Mouse (Mus musculus) hindbrain, embryonic 16.5 days (tissue): ENCODE results near the gene Rccd1. TPM values are rescaled to one million over a fixed set of nuclear protein-coding genes. Genes with fewer than 3 reads are reported as not detected.

Source experiments
- ATAC-seq: fragments of 200-750 bp; cut with Nextera tagmentation; 2 replicates; pipeline ENCODE4 v1.8.0; 2017; ENCODE audit warnings: moderate TSS enrichment, moderate library complexity
- H3K27ac ChIP-seq: fragments of 300-500 bp; sonication (generic); 2 replicates; pipeline ENCODE4 v1.5.1; 2014; ENCODE audit warnings: low read depth, mild to moderate bottlenecking, control low read depth, low read length, moderate library complexity
- H3K27me3 ChIP-seq: fragments of 300-500 bp; sonication (generic); replicated peaks from 2 replicates; pipeline ENCODE4 v1.6.1; 2014; ENCODE audit warnings: low read length; ENCODE audit not compliant: control insufficient read depth, insufficient read depth
- H3K36me3 ChIP-seq: fragments of 300-500 bp; sonication (generic); 2 replicates; pipeline ENCODE4 v1.6.1; 2014; ENCODE audit warnings: mild to moderate bottlenecking, low read length, moderate library complexity, mixed read lengths; ENCODE audit not compliant: control insufficient read depth, insufficient read depth
- H3K4me1 ChIP-seq: fragments of 300-500 bp; sonication (generic); 2 replicates; pipeline ENCODE4 v1.6.1; 2014; ENCODE audit warnings: low read depth, low read length; ENCODE audit not compliant: control insufficient read depth, insufficient read depth
- H3K4me2 ChIP-seq: fragments of 300-500 bp; sonication (generic); 2 replicates; pipeline ENCODE4 v1.6.1; 2014; ENCODE audit warnings: mild to moderate bottlenecking, low read length, control low read depth, moderate library complexity
- H3K4me3 ChIP-seq: fragments of 300-500 bp; sonication (generic); 2 replicates; pipeline ENCODE4 v1.5.1; 2014; ENCODE audit warnings: mild to moderate bottlenecking, low read length, control low read depth, moderate library complexity
- H3K9ac ChIP-seq: fragments of 300-500 bp; sonication (generic); 2 replicates; pipeline ENCODE4 v1.6.1; 2014; ENCODE audit warnings: low read depth, mild to moderate bottlenecking, control low read depth, low read length, moderate library complexity
- H3K9me3 ChIP-seq: fragments of 300-500 bp; sonication (generic); 2 replicates; pipeline ENCODE4 v1.6.1; 2014; ENCODE audit warnings: mild to moderate bottlenecking, low read length, moderate library complexity; ENCODE audit not compliant: control insufficient read depth
- WGBS: fragments of 180-500 bp; shearing (Covaris S2); extraction: QIAGEN DNeasy Blood & Tissue Kit; methylation state at CpG from one replicate; pipeline ENCODE4 v1.1.7; 2014; 5-methylcytosine and 5-hydroxymethylcytosine counted together
- polyA plus RNA-seq: library from polyadenylated mRNA; unstranded; fragments of >200 nt; fragmentation: Nextera tagmentation; extraction: Ambion mirVana; gene quantifications from 2 replicates; pipeline ENCODE4 v1.2.1, GENCODE M21; 2015

The Rccd1 gene
- polyA plus RNA-seq, 1 experiment from 2014 or later: 11.5 TPM

- no peaks in the 10 kb centered on the region for H3K27me3 ChIP-seq
- peaks cover 36% of the 10 kb centered on the region for H3K36me3 ChIP-seq
- no peaks in the 10 kb centered on the region for H3K9me3 ChIP-seq
- WGBS: 21% methylated on average over 8 of the region's 8 CpGs
- H3K4me3 ChIP-seq: peak overlapping the region; percentile 69
- peak overlapping the region; percentile 95 for H3K27ac ChIP-seq
- peak overlapping the region; percentile 87 for H3K4me2 ChIP-seq
- peaks cover 20% of the 10 kb centered on the region for H3K4me1 ChIP-seq
- no peak for ATAC-seq
- peak overlapping the region; percentile 78 for H3K9ac ChIP-seq
These were observed 918 bp downstream of the Rccd1 start for GRCm38 (mm10) chr7:80323336-80323735.

GRCm38 (mm10) chr7:80319846-80320496 lies 4.3 kb downstream of the Rccd1 start:
- no peaks in the 10 kb centered on the region for H3K9me3 ChIP-seq
- no peaks in the 10 kb centered on the region for H3K27me3 ChIP-seq
- no peak for ATAC-seq
- no peak overlapping the region for H3K4me3 ChIP-seq
- peaks cover 17% of the 10 kb centered on the region for H3K4me1 ChIP-seq
- no peak overlapping the region for H3K27ac ChIP-seq
- 80% methylated on average over 19 of the region's 19 CpGs for WGBS
- peaks cover 12% of the 10 kb centered on the region for H3K36me3 ChIP-seq
- no peak overlapping the region for H3K4me2 ChIP-seq
- H3K9ac ChIP-seq: no peak overlapping the region

- WGBS: 91% methylated on average over 4 of the region's 4 CpGs
- ATAC-seq: no peak
- H3K36me3 ChIP-seq: peaks cover 15% of the 10 kb centered on the region
- H3K4me3 ChIP-seq: no peak overlapping the region
- H3K27me3 ChIP-seq: no peaks in the 10 kb centered on the region
- no peaks in the 10 kb centered on the region for H3K9me3 ChIP-seq
- H3K4me2 ChIP-seq: no peak overlapping the region
- peaks cover 16% of the 10 kb centered on the region for H3K4me1 ChIP-seq
- no peak overlapping the region for H3K27ac ChIP-seq
- no peak overlapping the region for H3K9ac ChIP-seq
These were observed 5.6 kb downstream of the Rccd1 start for GRCm38 (mm10) chr7:80318670-80319069.

GRCm38 (mm10) chr7:80317439-80318115 lies 6.7 kb downstream of the Rccd1 start:
- Histone ChIP-seq H3K27me3 (no peaks in the 10 kb centered on the region), H3K4me2 (no peak overlapping the region), H3K4me1 (peaks cover 6% of the 10 kb centered on the region; the same call in 1 of the 2 replicates), H3K9ac (no peak overlapping the region), H3K4me3 (no peak overlapping the region), H3K27ac (no peak overlapping the region), H3K36me3 (peaks cover 18% of the 10 kb centered on the region), H3K9me3 (no peaks in the 10 kb centered on the region)
- no peak for ATAC-seq
- WGBS: 68% methylated on average over 1 of the region's 1 CpGs

- no peak overlapping the region for H3K9ac ChIP-seq
- H3K27me3 ChIP-seq: no peaks in the 10 kb centered on the region
- peaks cover 16% of the 10 kb centered on the region for H3K36me3 ChIP-seq
- H3K27ac ChIP-seq: no peak overlapping the region
- 91% methylated on average over 2 of the region's 2 CpGs for WGBS
- H3K4me2 ChIP-seq: no peak overlapping the region
- H3K4me1 ChIP-seq: no peaks in the 10 kb centered on the region
- no peak for ATAC-seq
- no peaks in the 10 kb centered on the region for H3K9me3 ChIP-seq
- no peak overlapping the region for H3K4me3 ChIP-seq
These were observed 8.5 kb downstream of the Rccd1 start for GRCm38 (mm10) chr7:80315733-80316132.

GRCm38 (mm10) chr7:80310771-80311170 lies 13.5 kb downstream of the Rccd1 start:
- ATAC-seq: no peak

GRCm38 (mm10) chr7:80307766-80308165 lies 16.5 kb downstream of the Rccd1 start:
- Histone ChIP-seq H3K4me1 (no peaks in the 10 kb centered on the region), H3K27ac (no peak overlapping the region), H3K4me3 (no peak overlapping the region), H3K36me3 (peaks cover 2% of the 10 kb centered on the region; the same call in 1 of the 2 replicates), H3K9ac (no peak overlapping the region), H3K27me3 (no peaks in the 10 kb centered on the region), H3K9me3 (no peaks in the 10 kb centered on the region), H3K4me2 (no peak overlapping the region)
- no peak for ATAC-seq
- 93% methylated on average over 3 of the region's 3 CpGs for WGBS

More at GRCm38 (mm10) chr7:80310771-80311170, 13.5 kb downstream of the Rccd1 start:
- WGBS: 77% methylated on average over 7 of the region's 7 CpGs
- no peak overlapping the region for H3K4me2 ChIP-seq
- H3K9ac ChIP-seq: no peak overlapping the region
- no peaks in the 10 kb centered on the region for H3K4me1 ChIP-seq
- no peak overlapping the region for H3K4me3 ChIP-seq
- no peak overlapping the region for H3K27ac ChIP-seq
- no peaks in the 10 kb centered on the region for H3K9me3 ChIP-seq
- no peaks in the 10 kb centered on the region for H3K27me3 ChIP-seq
- H3K36me3 ChIP-seq: peaks cover 10% of the 10 kb centered on the region

GRCm38 (mm10) chr7:80301522-80301921 lies 22.7 kb downstream of the Rccd1 start:
- no peak for ATAC-seq
- 77% methylated on average over 2 of the region's 2 CpGs for WGBS
- Histone ChIP-seq H3K27ac (no peak overlapping the region), H3K4me1 (no peaks in the 10 kb centered on the region), H3K4me3 (no peak overlapping the region), H3K4me2 (no peak overlapping the region), H3K9ac (no peak overlapping the region), H3K27me3 (no peaks in the 10 kb centered on the region), H3K9me3 (no peaks in the 10 kb centered on the region), H3K36me3 (no peaks in the 10 kb centered on the region)

- Histone ChIP-seq H3K36me3 (no peaks in the 10 kb centered on the region), H3K4me1 (no peaks in the 10 kb centered on the region; the same call in 1 of the 2 replicates), H3K4me3 (no peak overlapping the region), H3K4me2 (no peak overlapping the region), H3K27me3 (no peaks in the 10 kb centered on the region), H3K9ac (no peak overlapping the region), H3K27ac (no peak overlapping the region), H3K9me3 (no peaks in the 10 kb centered on the region)
- WGBS: 91% methylated on average over 3 of the region's 3 CpGs
- no peak for ATAC-seq
These were observed 24.7 kb downstream of the Rccd1 start for GRCm38 (mm10) chr7:80299568-80299967.
